ENCODE assay signal across 21 mouse cellular contexts in genomic region chr12:16847204-16847792, GRCm38 (mm10). TPM values are rescaled to one million over a fixed set of nuclear protein-coding genes. Genes with fewer than 3 reads are reported as not detected.
A peak's percentile ranks its signal among the peaks of the same experiment; 100 is the strongest.
DNase-seq lines count a peak whose midpoint lies in the region; ATAC-seq lines count a peak whose summit lies in the region.
"Had no signal": no experiment of that assay in that cellular context is flagged by ENCODE, and none has a peak within 500 bp of the region (broad histone marks: within the 10 kb centered on the region; RNA-seq: fewer than 3 reads in every experiment).

No protein-coding gene starts in this region.

- no peaks in the 10 kb centered on the region for H3K27me3 ChIP-seq in liver, embryonic 16.5 days (ENCODE audit: control insufficient read depth, insufficient read depth, low read depth, low read length)
- no peaks in the 10 kb centered on the region for H3K27me3 ChIP-seq in liver, embryonic 11.5 days (replicated peaks; ENCODE audit: control insufficient read depth, insufficient read depth, low read length)
- no peaks in the 10 kb centered on the region for H3K27me3 ChIP-seq in heart, embryonic 16.5 days (ENCODE audit: control insufficient read depth, insufficient read depth, low read length)
- H3K27me3 ChIP-seq: CH12.LX; forebrain, embryonic 12.5 days; hindbrain, embryonic 15.5 days; liver, embryonic 13.5 days; midbrain, embryonic 15.5 days had no signal

- WGBS in liver, embryonic 16.5 days (ENCODE audit: insufficient replicate concordance): 39% methylated on average over 4 of the region's 4 CpGs
- WGBS in liver, embryonic 11.5 days: 55% methylated on average over 4 of the region's 4 CpGs
- WGBS in heart, embryonic 16.5 days: 80% methylated on average over 4 of the region's 4 CpGs

- DNase-seq in adrenal gland, adult 2 months: peak; percentile 51
- DNase-seq in adrenal gland, postnatal 25 days: no peak
- DNase-seq in liver, embryonic 11.5 days (ENCODE audit: low spot score): no peak
- DNase-seq in lung, postnatal 36 days: peak; percentile 79
- no peak for DNase-seq in frontal cortex, postnatal 14 days (ENCODE audit: low spot score in 2 of 2)
- no peak for DNase-seq in gastrocnemius, postnatal 36 days
- DNase-seq: cerebellum, adult 9-10 months; liver, embryonic 13.5 days; right cerebral cortex, postnatal 14 days; thymus, postnatal 36 days had no signal

- ATAC-seq in liver, embryonic 16.5 days (ENCODE audit: low read depth): peak; percentile 16; the same call in 1 of the 2 replicates
- ATAC-seq in liver, embryonic 11.5 days (replicated peaks; ENCODE audit: low FRiP score): no peak
- ATAC-seq in heart, embryonic 16.5 days (replicated peaks; ENCODE audit: extremely low read depth, insufficient read depth, low FRiP score): no peak
- ATAC-seq: intestine, embryonic 16.5 days; midbrain, embryonic 15.5 days had no signal

- no peak overlapping the region for H3K9ac ChIP-seq in liver, embryonic 16.5 days (ENCODE audit: low read depth, low read length)
- no peak overlapping the region for H3K9ac ChIP-seq in liver, embryonic 11.5 days (ENCODE audit: low read depth, low read length)
- no peak overlapping the region for H3K9ac ChIP-seq in heart, embryonic 16.5 days (ENCODE audit: low read length)
- H3K9ac ChIP-seq: forebrain, embryonic 12.5 days; hindbrain, embryonic 15.5 days; liver, embryonic 13.5 days; midbrain, embryonic 15.5 days had no signal

- no peaks in the 10 kb centered on the region for H3K9me3 ChIP-seq in liver, embryonic 16.5 days (replicated peaks; ENCODE audit: control insufficient read depth, low read length)
- no peaks in the 10 kb centered on the region for H3K9me3 ChIP-seq in liver, embryonic 11.5 days (ENCODE audit: control insufficient read depth, low read length)
- H3K9me3 ChIP-seq in heart, embryonic 16.5 days (replicated peaks; ENCODE audit: control insufficient read depth, low read length): no peaks in the 10 kb centered on the region
- H3K9me3 ChIP-seq: embryonic facial prominence, embryonic 10.5 days; forebrain, embryonic 12.5 days; hindbrain, embryonic 15.5 days; liver, embryonic 13.5 days; midbrain, embryonic 15.5 days had no signal

- no peak overlapping the region for H3K4me3 ChIP-seq in liver, embryonic 16.5 days (ENCODE audit: low read depth, low read length)
- no peak overlapping the region for H3K4me3 ChIP-seq in liver, embryonic 11.5 days (ENCODE audit: low read depth, low read length)
- no peak overlapping the region for H3K4me3 ChIP-seq in heart, embryonic 16.5 days (ENCODE audit: low read length)
- H3K4me3 ChIP-seq: embryonic facial prominence, embryonic 10.5 days; forebrain, embryonic 12.5 days; hindbrain, embryonic 15.5 days; liver, embryonic 13.5 days; midbrain, embryonic 15.5 days; myocyte had no signal

- no peaks in the 10 kb centered on the region for H3K36me3 ChIP-seq in liver, embryonic 16.5 days (ENCODE audit: control insufficient read depth, insufficient read depth)
- H3K36me3 ChIP-seq in liver, embryonic 11.5 days (ENCODE audit: control insufficient read depth, insufficient read depth, low read length): no peaks in the 10 kb centered on the region
- H3K36me3 ChIP-seq in heart, embryonic 16.5 days (ENCODE audit: control insufficient read depth, insufficient read depth): no peaks in the 10 kb centered on the region
- H3K36me3 ChIP-seq: embryonic facial prominence, embryonic 10.5 days; forebrain, embryonic 12.5 days; hindbrain, embryonic 15.5 days; liver, embryonic 13.5 days; midbrain, embryonic 15.5 days had no signal

- H3K27ac ChIP-seq in liver, embryonic 16.5 days (ENCODE audit: low read length): no peak overlapping the region
- H3K27ac ChIP-seq in liver, embryonic 11.5 days (ENCODE audit: low read depth, low read length): no peak overlapping the region
- H3K27ac ChIP-seq in heart, embryonic 16.5 days (ENCODE audit: low read length): peak overlapping the region; percentile 26; the same call in 1 of the 2 replicates
- H3K27ac ChIP-seq: embryonic facial prominence, embryonic 10.5 days; forebrain, embryonic 12.5 days; hindbrain, embryonic 15.5 days; liver, embryonic 13.5 days; midbrain, embryonic 15.5 days had no signal

- no peaks in the 10 kb centered on the region; the same call in 1 of the 2 replicates for H3K4me1 ChIP-seq in liver, embryonic 16.5 days (ENCODE audit: control insufficient read depth, low read depth, low read length)
- H3K4me1 ChIP-seq in liver, embryonic 11.5 days (replicated peaks; ENCODE audit: control insufficient read depth, insufficient read depth, low read length): no peaks in the 10 kb centered on the region
- peaks cover 21% of the 10 kb centered on the region for H3K4me1 ChIP-seq in heart, embryonic 16.5 days (ENCODE audit: control insufficient read depth, insufficient read depth, low read length)
- H3K4me1 ChIP-seq: hindbrain, embryonic 15.5 days; midbrain, embryonic 15.5 days had no signal

- no peak overlapping the region for H3K4me2 ChIP-seq in liver, embryonic 16.5 days (ENCODE audit: low read depth, low read length)
- no peak overlapping the region for H3K4me2 ChIP-seq in liver, embryonic 11.5 days
- no peak overlapping the region for H3K4me2 ChIP-seq in heart, embryonic 16.5 days (ENCODE audit: low read depth, low read length)
- H3K4me2 ChIP-seq: forebrain, embryonic 12.5 days; hindbrain, embryonic 15.5 days; liver, embryonic 13.5 days; midbrain, embryonic 15.5 days had no signal

- intact Hi-C loops in gastrocnemius, postnatal 36 days (cut with DNase I): no loop called here

RNA-seq across cellular contexts. Expression of gene E2f6, which starts 36.5 kb away (rescaled TPM):
- 10 to 100 TPM; 35.9 to 46.1 TPM for total RNA-seq in adrenal gland, adult 2 months (2021)
- polyA plus RNA-seq in adrenal gland, adult 2 months (2012; rRNA removed): 16.4 and 18.6 TPM in 2 replicates
- 39.1 and 46.5 TPM in 2 replicates for total RNA-seq in adrenal gland, postnatal 25 days (2021)
- polyA plus RNA-seq in liver, embryonic 16.5 days (2015; fragmentation: Nextera tagmentation; extraction: Ambion mirVana): 12.3 and 13.8 TPM in 2 replicates
- 42.7 and 49.0 TPM in 2 replicates for polyA plus RNA-seq in liver, embryonic 11.5 days (2014; fragmentation: Nextera tagmentation; extraction: Ambion mirVana)
- 43.5 and 45.5 TPM in 2 replicates for polyA plus RNA-seq in heart, embryonic 16.5 days (2015; fragmentation: Nextera tagmentation; extraction: Ambion mirVana)
- 100 to 1,000 TPM; 116 to 120 TPM for total RNA-seq in gastrocnemius, postnatal 36 days (2021)

RNA-seq across cellular contexts. Expression of gene Greb1, which starts 46.6 kb away (rescaled TPM):
- 10 to 100 TPM; 42.7 to 62.6 TPM for total RNA-seq in adrenal gland, adult 2 months (2021)
- 58.8 and 81.7 TPM in 2 replicates for polyA plus RNA-seq in adrenal gland, adult 2 months (2012; rRNA removed)
- 33.2 and 43.0 TPM in 2 replicates for total RNA-seq in adrenal gland, postnatal 25 days (2021)
- 0.56 and 0.92 TPM in 2 replicates for polyA plus RNA-seq in liver, embryonic 16.5 days (2015; fragmentation: Nextera tagmentation; extraction: Ambion mirVana)
- 4.3 and 5.5 TPM in 2 replicates for polyA plus RNA-seq in liver, embryonic 11.5 days (2014; fragmentation: Nextera tagmentation; extraction: Ambion mirVana)
- 0.38 and 0.82 TPM in 2 replicates for polyA plus RNA-seq in heart, embryonic 16.5 days (2015; fragmentation: Nextera tagmentation; extraction: Ambion mirVana)
- 1 to 10 TPM in 1 of 2 experiments, under 1 TPM in 1; 0.86 to 1.1 TPM for total RNA-seq in gastrocnemius, postnatal 36 days (2021)
- total RNA-seq: CH12.LX; megakaryocyte, adult 5-6 weeks; MEL had no signal

RNA-seq across cellular contexts. Expression of gene Rock2, which starts 47.4 kb away (rescaled TPM):
- 10 to 100 TPM; 71.9 to 74.6 TPM for total RNA-seq in adrenal gland, adult 2 months (2021)
- 2.1 and 2.5 TPM in 2 replicates for polyA plus RNA-seq in adrenal gland, adult 2 months (2012; rRNA removed)
- 82.9 and 88.5 TPM in 2 replicates for total RNA-seq in adrenal gland, postnatal 25 days (2021)
- 4.3 TPM in 2 replicates for polyA plus RNA-seq in liver, embryonic 16.5 days (2015; fragmentation: Nextera tagmentation; extraction: Ambion mirVana)
- 11.7 and 14.4 TPM in 2 replicates for polyA plus RNA-seq in liver, embryonic 11.5 days (2014; fragmentation: Nextera tagmentation; extraction: Ambion mirVana)
- 16.8 and 20.4 TPM in 2 replicates for polyA plus RNA-seq in heart, embryonic 16.5 days (2015; fragmentation: Nextera tagmentation; extraction: Ambion mirVana)
- 10 to 100 TPM; 75.7 to 78.2 TPM for total RNA-seq in gastrocnemius, postnatal 36 days (2021)

Comparison
In these comparisons a context has a peak if more than half of its experiments do, and no peak if none do; other contexts are left out.
1. DNase-seq: peak in adrenal gland, adult 2 months (single experiment) and lung, postnatal 36 days (single experiment); none in adrenal gland, postnatal 25 days (single experiment), liver, embryonic 11.5 days (single experiment), frontal cortex, postnatal 14 days (0 of 2) and gastrocnemius, postnatal 36 days (0 of 2).